Mouse (Mus musculus) kidney, postnatal 4 days (tissue): ENCODE data around the gene Ogfod3.

Experiments used
- DNase-seq, 2 experiments: peaks; one replicate each; pipeline ENCODE4 v3.0.0; 2021; ENCODE audit warnings: mixed read lengths in 2 of 2

The Ogfod3 gene

DNA sequence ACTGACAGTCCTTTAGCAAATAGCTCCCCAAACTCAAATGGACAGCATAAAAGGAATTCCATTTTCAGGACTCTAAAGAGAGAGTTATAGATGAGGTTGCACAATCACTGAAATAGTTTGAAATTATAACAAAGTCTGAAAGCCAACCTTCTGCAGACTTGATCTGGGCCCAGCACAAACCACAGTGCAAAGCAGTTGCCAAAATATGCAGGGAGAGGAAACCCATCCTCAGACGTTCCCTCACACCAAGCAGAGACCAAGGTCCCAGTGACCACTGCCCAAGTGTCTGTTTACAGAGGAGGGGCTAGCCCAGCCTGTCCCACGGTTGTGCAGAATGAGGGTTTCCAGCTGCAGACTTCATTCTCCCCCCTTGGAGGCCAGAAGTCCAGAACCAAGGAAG is 5.9 kb downstream of the Ogfod3 start:
- DNase-seq = no peak

DNA sequence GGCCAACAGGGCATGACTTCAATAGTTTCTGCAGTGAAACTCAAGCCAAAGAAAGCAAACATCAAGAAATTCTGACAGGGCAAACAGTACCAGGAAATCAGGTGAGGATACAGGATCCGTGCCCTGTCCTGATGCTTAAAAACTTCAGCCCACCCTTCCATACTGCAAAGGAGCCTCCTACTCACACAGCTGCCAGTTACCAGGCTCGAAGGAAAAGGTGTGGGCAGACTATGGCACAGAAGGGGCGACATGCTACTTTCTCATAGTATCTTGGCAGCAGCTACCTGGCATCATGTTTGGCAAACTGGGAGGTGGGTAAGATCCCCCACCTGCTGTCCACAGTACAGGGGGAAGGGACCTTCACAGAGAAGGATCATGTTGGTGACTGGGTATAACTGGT is 11.1 kb downstream of the Ogfod3 start:
- DNase-seq = no peak

DNA sequence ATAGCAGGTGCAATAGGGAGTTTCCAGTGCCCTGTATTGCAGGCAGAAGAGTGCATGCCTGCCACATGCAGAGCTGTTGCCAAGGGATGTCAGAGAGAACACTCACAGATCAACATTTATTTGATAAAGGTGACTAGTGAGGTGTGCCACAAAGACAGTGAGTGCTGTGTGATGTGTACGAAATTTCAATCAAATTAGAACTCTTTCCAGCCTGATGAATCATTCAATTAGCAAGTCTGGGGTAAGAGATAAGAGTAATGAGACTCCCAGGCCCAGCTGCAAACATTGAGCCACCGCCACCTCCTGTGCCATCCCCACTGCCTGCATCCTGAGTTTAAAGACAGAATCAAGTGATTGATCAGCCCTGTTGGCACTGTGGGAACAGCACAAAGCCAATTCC is 11.8 kb downstream of the Ogfod3 start:
- DNase-seq = no peak

DNA sequence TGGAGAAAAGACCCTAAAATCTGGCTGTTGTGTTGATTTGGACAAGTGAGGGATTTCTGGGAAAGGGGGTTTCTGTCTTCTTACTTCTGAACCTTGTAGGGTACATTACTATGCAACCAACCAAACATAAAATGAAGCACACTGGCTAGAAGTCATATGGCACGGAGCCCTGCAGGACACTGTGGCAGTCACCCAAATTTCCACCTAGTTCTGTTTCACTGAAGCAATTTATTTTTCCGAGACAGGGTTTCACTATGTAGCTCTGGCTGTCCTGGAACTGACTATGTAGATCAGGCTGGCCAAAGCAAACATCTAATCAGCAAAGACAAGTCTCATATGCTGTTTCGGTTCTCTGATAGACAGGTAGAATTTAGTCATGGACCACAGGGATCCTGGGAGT is 14.8 kb downstream of the Ogfod3 start:
- no peak for DNase-seq

DNA sequence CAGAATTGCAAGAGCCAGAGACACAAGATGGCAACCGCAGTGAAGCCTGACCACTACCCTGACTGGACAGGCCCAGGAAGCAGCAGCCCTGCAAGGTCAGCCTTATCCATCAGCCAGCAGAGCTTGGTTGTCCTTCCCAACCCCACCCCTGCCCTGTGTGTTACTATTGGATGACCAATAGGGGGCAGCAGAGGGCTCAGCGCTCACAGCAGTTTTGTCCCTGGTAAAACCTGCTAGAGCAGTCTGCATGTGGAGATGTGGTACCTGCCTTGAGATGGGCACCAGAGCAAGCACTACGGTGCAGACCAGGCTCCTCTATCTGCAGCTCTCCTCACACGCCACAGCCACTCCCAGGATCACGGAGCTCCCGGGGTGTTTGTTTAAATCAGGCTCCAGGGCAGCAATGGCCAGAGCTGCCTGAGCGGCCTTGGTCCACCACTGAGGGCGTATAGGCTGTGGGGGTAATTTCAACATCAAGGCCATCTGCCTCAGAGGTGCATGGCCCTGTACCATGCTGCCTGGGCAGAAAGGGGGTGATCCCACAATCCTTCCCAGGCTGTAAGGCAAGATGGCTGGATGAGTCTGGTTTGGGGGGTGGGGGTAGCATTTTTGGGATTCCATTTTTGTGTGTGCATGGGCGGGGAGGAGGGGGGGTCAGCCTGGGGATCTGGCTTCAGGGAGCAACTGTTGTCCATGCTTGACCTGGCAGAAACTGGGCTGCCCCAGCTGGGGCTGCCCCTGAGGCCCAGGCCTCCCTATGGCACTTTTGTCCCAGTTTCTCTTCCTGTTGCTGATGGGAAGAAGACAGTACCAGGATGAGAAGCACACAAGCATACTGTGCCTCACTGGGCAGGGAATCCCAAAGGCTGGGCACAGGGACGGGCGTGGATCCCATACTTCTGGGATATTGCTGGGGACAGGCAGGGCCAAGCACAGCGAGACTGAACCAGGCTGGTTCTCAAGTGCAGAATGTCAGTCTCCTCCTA is 27.9 kb downstream of the Ogfod3 start:
- DNase-seq = peak; percentile 62 to 72

DNA sequence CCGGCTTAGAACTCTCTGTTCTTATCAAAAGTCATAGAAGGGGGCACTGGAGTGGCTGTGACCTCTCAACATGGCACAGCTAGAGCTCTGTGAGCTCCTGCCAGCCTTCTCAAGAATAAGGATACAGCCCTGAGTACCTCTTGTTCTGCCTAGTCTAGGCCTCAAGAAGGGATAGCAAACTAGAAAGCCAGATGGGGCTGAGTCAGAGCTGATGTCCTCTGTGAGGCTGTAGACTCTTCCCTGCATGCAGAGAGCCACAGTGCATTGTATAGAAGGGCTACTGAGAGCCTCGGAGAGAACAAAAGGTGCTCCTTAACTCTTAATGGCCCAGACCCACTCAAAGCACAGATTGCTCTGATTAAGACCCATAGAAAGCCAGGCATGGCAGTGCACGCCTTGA is 30.3 kb downstream of the Ogfod3 start:
- DNase-seq = no peak

DNA sequence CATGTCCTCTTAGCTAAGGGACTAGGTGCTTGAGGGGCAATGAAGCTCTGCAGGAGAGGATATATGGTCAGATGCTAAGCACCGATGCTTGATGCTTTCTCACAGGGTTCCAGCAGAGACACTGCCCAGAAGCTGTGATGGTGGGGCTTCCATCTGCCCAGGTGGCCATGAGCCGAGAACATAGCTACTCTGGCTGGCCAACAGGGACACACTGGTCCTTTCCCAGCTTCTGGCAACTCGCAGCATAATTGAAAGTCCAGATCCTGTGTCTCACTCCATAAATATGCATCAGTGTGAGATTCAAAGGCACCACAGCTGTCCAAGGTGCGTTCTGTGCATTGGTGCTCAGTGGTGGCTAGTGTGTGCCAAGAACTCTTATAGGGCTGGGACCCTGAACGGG is 31.3 kb downstream of the Ogfod3 start:
- DNase-seq = no peak

DNA sequence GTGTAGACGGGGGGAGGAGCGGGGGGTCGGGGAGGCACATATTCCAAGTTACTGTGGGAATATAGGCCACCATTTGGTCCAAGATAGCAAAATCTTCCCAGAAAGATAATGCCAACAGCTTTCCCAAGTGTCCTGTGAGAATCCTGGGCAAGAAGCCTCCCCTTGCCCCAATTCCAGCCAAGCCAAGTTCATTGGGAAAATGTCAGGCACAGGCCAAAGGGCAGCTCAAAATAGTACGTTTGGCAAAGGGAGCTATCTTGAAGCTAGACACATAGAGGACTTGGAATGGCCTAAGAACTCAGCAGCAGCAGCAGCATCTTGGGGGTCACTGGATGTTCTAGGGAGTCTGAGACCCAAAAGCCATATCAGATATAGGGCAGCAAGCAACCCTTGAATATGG is 40.8 kb downstream of the Ogfod3 start:
- DNase-seq = no peak

DNA sequence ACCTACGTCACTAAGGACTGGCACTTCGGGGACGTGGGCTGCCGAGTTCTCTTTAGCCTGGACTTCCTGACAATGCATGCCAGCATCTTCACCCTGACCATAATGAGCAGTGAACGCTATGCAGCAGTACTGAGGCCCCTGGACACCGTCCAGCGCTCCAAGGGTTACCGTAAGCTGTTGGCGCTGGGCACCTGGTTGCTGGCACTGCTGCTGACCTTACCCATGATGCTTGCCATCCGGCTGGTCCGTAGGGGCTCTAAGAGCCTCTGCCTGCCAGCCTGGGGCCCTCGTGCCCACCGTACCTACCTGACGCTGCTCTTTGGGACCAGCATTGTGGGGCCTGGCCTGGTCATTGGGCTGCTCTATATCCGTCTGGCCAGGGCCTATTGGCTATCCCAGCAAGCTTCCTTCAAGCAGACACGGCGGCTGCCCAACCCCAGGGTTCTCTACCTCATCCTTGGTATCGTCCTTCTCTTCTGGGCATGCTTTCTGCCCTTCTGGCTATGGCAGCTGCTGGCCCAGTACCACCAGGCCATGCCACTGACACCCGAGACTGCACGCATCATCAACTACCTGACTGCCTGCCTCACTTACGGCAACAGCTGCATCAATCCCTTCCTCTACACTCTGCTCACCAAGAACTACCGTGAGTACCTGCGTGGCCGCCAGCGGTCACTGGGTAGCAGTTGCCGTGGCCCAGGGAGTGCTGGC is 43.7 kb downstream of the Ogfod3 start:
- DNase-seq = no peak

DNA sequence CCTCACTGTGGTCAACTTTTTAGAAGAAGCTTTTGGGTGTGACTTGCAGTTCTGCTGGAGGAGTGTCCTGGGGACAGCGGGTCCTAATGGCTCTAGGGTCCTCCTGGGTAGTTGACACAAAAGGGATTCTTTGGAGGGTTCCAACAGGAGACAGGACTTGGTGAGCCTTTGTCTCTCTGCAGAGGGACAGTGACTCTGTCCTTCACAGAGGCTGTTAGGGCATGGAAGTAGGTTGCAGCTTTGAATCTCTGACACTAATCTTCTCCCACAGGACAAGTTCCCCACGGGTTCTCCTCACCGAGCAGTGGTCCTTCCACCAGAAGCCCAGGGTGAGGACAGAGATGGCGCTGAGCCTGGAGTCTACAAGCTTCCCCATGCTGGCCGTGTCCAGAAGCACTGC is 44.5 kb downstream of the Ogfod3 start, which contains the start of gene Uts2r:
Gene Uts2r, plus strand, starts transcription at position 301 of the 400 bp plus-strand sequence.
- no peak for DNase-seq

DNA sequence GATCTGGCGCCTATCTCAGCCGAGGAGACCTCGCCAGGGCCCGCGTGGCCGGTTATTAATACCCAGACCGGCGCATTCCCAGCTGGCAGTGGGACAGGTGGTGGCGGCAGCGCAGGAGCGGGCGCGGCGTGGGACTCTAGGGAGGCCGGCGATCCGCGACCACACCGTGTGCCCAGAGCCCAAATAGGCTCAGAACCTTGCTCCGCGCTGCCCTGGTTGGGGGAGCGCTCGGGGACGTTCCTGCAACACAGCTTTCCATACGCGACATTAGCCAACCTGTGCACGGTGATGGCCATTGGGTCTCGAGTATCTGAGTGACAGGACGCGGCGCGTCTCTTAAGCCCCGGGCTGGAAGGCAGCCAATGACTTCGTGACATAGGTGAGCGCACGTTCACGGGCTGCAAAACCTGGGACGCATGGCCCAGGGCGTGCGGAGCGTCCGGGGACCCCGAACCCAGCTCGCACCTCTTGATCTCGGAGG is 48.1 kb downstream of the Ogfod3 start:
- DNase-seq = peak; percentile 28 to 39

DNA sequence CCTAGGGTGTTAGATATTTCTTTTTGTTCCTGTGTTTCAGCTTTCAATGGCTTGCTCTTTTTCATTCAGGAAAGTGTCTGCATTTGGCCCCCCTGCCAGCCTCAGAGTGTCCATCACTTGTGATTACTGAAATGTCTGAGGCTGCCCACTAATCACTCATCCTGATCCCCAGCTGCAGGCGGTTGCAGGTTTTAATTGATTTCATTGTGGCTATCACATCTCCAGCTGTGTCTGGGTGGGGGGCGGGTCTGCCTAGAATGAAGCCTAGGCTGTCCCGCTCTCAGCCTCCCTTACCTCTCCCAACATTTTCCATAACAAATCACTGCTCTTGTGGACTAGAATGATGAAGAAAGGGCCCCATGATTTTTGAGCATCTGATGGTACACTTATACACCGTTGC is 50.3 kb downstream of the Ogfod3 start:
- no peak for DNase-seq

DNA sequence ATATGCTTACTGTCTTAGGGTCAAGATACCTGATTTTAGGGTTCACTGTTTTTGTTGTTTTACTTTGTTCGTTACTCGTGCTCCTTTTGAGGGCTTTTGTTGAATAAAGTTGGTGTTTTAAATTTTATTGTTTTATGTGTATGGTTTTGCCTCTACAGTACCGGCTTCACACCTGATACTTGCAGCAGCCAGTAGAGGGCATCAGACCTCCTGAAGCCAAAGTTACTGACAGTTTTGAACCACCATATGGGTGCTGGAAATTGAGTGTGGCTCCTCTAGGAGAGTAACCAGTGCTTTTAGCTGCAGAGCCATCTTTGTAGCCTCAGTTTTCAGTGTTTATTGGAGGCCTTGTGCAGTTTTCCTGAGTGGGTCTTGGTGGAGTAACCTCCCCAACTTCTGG is 56.3 kb downstream of the Ogfod3 start:
- no peak for DNase-seq

DNA sequence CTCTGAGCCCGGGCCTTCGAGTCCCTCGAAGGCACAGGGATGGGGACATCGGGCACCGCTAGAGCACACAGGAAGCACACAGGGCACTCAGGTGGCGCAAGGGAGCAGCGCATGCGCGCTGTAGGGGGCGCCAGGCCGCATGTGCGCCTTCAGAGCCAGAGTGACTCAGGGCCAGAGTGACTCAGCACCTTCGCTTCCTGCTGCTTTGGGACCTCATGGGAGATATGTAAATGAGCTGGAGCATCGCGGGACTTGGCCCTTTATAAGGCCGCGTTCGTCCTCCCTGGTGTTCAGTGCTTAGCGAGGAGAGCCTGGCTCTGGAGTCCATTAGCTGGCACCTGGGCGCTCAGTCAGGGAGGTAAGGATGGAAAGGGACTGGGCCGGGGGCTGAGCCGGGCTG is 58.6 kb downstream of the Ogfod3 start, which contains the start of gene Tex19.1:
Gene Tex19.1, plus strand, starts transcription at position 279 of the 400 bp plus-strand sequence.
- DNase-seq = peak in 1 of 2 experiments; percentile 16

DNA sequence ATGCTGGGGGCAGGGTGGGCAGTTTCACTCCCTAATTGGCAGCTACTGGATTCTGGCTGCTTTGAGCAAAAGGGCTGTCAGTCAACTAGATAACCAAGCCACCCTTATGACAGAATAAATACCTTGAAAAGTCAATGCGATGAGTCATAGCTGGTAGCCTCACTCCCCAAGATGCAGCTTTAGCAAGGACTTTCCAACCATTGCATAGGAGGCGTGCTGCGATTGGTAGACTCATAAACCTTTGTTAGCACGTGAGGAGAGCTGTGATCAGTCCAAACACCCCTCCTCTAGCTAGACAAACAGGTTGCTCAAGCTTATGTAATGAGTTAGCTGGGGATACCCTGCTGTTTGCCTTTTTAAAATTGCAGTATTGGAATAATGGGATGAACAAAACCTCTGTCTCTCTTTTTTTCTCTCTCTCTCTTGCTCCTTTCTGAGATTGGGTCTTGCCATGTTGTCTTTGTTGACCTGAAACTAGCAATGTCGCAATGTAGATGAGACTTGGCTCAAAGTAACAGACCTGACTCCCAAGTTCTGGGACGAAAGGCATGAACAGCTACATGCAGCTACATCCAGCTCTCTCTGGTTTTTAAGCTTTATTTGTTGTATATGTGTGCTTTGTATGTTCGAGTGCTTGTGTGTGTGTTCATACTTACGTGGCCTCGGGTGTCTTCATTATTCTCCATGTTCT is 61.0 kb downstream of the Ogfod3 start:
- no peak for DNase-seq

DNA sequence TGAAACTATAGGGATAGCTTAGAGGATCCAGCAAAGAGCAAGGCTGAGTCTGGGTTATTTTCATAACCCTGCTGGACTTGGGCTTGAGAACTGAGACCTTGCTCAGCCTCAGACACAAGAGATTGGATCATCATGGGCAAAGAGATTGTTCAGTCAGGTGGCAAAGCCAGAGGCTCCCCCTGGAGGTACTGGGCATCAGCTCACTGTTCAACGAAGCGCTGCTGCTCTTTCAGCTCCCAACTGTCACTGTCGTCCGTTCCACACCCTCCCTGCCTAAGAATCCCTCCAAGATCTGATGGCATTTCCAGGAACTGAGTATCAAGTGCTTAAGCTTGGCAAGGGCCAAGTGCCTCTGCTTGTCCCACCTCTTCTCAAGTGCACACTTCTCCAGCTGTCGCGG is 65.8 kb downstream of the Ogfod3 start:
- DNase-seq = peak in 1 of 2 experiments; percentile 38

DNA sequence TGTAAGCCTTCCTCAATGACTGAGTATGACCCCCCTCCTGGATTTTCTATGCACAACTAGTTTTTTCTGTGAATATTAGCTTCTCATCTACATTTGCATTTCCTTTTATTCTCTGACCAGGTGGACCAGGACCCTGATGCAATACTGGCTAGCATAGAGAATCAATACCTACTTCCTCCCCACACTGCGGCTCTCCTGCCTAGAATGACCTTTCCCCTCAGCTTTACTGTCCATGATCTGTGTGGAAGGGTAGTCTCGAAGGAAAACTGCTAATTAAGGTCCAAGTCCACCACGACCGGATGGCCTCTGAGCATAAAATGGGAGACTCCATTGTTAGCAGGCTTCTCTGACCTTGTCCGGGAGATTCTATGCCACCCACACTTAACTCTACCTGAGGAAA is 66.8 kb downstream of the Ogfod3 start:
- no peak for DNase-seq

DNA sequence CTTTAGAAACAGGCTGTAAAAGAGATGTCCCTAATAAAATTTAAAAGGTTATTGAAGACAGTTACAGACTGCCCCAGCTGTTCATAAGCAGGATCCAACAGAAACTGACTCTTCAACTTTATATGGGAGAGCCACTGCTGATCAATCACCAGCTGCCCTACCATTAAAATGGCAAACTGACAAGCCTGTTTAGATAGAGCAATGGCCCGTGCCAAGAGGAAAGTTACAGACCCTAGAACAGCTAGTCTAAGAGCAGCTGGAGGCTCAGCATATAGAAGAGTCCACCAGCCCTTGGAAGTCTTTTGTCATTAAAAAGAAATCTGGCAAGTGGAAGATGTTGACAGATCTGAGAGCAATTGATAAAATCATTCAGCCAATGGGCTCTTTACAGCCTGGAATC is 69.9 kb downstream of the Ogfod3 start:
- DNase-seq = no peak

DNA sequence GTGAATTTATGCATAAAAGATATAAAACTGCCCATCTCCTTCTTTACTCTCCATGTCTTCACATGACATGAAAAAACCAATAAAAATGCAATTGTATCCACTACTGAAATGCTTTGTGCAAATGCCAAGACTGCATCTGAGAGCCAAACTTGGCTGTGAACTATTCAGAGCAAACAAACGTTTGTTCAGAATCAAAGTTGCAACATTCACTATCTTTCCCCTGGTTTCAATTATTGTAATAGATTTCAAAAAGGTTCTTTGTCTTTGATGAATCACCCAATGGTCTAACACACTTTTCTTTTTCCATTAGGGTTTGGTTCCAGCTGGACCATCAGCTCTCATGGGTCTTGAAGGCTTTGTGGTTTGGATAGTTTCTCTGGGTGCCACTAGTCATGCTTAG is 74.9 kb downstream of the Ogfod3 start:
- no peak for DNase-seq
